Mouse (Mus musculus) cerebellum, postnatal 36 days (tissue): ENCODE measurements at regions not wholly inside any gene's neighbourhood (a gene's known extent, or its start where the extent isn't known, plus 50 kb on each side); places are given as distances from the start of the nearest gene placed in this dataset.

Experiments used
- DNase-seq, 2 experiments: peaks; one replicate each; pipeline ENCODE4 v3.0.0; 2021 to 2022; ENCODE audit warnings: mixed read lengths in 2 of 2

- no peak for DNase-seq
Observed at GRCm38 (mm10) chrX:70820518-70820917, 229.5 kb upstream of the Mamld1 start.

GRCm38 (mm10) chrX:70817771-70818170 is 232.3 kb upstream of the Mamld1 start:
- DNase-seq: peak; percentile 31 to 45

- peak; percentile 34 to 41 for DNase-seq
Observed at GRCm38 (mm10) chrX:70816662-70817061, 233.4 kb upstream of the Mamld1 start.

- peak in 1 of 2 experiments; percentile 3 for DNase-seq
Observed at GRCm38 (mm10) chrX:70791796-70792195, 258.3 kb upstream of the Mamld1 start.

GRCm38 (mm10) chrX:70762862-70763261 is 285.9 kb upstream of the Tmem185a start:
- no peak for DNase-seq

GRCm38 (mm10) chrX:70713004-70713604 is 236.1 kb upstream of the Tmem185a start:
- no peak for DNase-seq

GRCm38 (mm10) chrX:70682194-70682593 is 205.2 kb upstream of the Tmem185a start:
- no peak for DNase-seq

GRCm38 (mm10) chrX:70667092-70667491 is 190.1 kb upstream of the Tmem185a start:
- DNase-seq: no peak
